Mouse (Mus musculus): Measurements from ENCODE around the gene Gins1. TPM values are rescaled to one million over a fixed set of nuclear protein-coding genes. Genes with fewer than 3 reads are reported as not detected.

Gene Gins1
- polyA plus RNA-seq, 1 experiment, result 1.2 TPM

- DNase-seq (ENCODE audit: low read depth), result no peak
Observed at GRCm38 (mm10) chr2:150959521-150959920, 54.3 kb downstream of the Gins1 start.

GRCm38 (mm10) chr2:150963246-150963645 lies 58.0 kb downstream of the Gins1 start:
- DNase-seq (ENCODE audit: low read depth), result no peak

- DNase-seq (ENCODE audit: low read depth), result no peak
Observed at GRCm38 (mm10) chr2:150964641-150965040, 59.4 kb downstream of the Gins1 start.

GRCm38 (mm10) chr2:150965951-150966350 lies 60.8 kb downstream of the Gins1 start:
- DNase-seq (ENCODE audit: low read depth), result no peak

- DNase-seq (ENCODE audit: low read depth), result no peak
Observed at GRCm38 (mm10) chr2:150967491-150967890, 62.3 kb downstream of the Gins1 start.

GRCm38 (mm10) chr2:150969231-150969630 lies 64.0 kb downstream of the Gins1 start:
- DNase-seq (ENCODE audit: low read depth), result no peak

GRCm38 (mm10) chr2:150971856-150972255 lies 66.7 kb downstream of the Gins1 start:
- DNase-seq (ENCODE audit: low read depth), result no peak

- DNase-seq (ENCODE audit: low read depth), result no peak
Observed at GRCm38 (mm10) chr2:150972681-150973080, 67.5 kb downstream of the Gins1 start.

- DNase-seq (ENCODE audit: low read depth), result no peak
Observed at GRCm38 (mm10) chr2:150973401-150974115, 68.4 kb downstream of the Gins1 start.

- DNase-seq (ENCODE audit: low read depth), result no peak
Observed at GRCm38 (mm10) chr2:150976871-150977270, 71.7 kb downstream of the Gins1 start.

GRCm38 (mm10) chr2:150977676-150978075 lies 72.5 kb downstream of the Gins1 start:
- DNase-seq (ENCODE audit: low read depth), result no peak

- DNase-seq (ENCODE audit: low read depth), result no peak
Observed at GRCm38 (mm10) chr2:150978791-150979190, 73.6 kb downstream of the Gins1 start.

GRCm38 (mm10) chr2:150979861-150980620 lies 74.8 kb downstream of the Gins1 start:
- no peak for DNase-seq (ENCODE audit: low read depth)

Other genes starting within 250 kb of the Gins1 start
- gene Acss1, start 236.9 kb upstream of the Gins1 start, polyA plus RNA-seq (2012; rRNA removed), result 33.4 and 42.7 TPM in 2 replicates
- not detected in 2 replicates for gene Vsx1, start 216.0 kb upstream of the Gins1 start, polyA plus RNA-seq (2012; rRNA removed)
- gene Entpd6, start 156.4 kb upstream of the Gins1 start, polyA plus RNA-seq (2012; rRNA removed), result 55.0 and 56.2 TPM in 2 replicates
- 110 and 124 TPM in 2 replicates for gene Pygb, start 118.7 kb upstream of the Gins1 start, polyA plus RNA-seq (2012; rRNA removed)
- gene Abhd12, start 659 bp upstream of the Gins1 start, polyA plus RNA-seq (2012; rRNA removed), result 216 and 225 TPM in 2 replicates
- gene Ninl, start 134.0 kb downstream of the Gins1 start, polyA plus RNA-seq (2012; rRNA removed), result 2.2 and 2.4 TPM in 2 replicates
- 3.3 and 3.4 TPM in 2 replicates for gene Nanp, start 134.0 kb downstream of the Gins1 start, polyA plus RNA-seq (2012; rRNA removed)
- 0.27 TPM in 1 of 2 replicates, not detected in the other for gene Gm14151, start 186.9 kb downstream of the Gins1 start, polyA plus RNA-seq (2012; rRNA removed)
- gene Gm14147, start 192.8 kb downstream of the Gins1 start, polyA plus RNA-seq (2012; rRNA removed), result 0.07 and 0.15 TPM in 2 replicates

Measured in gonadal fat pad, adult 2 months (tissue).